Mouse (Mus musculus) lung, adult 2 months (tissue): ENCODE measurements around the gene Nme4.

Experiments
- CTCF ChIP-seq: fragments of 200-500 bp; IDR thresholded peaks from 2 replicates; pipeline ENCODE4 v1.5.1; 2011; ENCODE audit warnings: mild to moderate bottlenecking, low read length, control low read depth; ENCODE audit not compliant: insufficient read depth
- POLR2A ChIP-seq: fragments of 200-500 bp; IDR thresholded peaks from 2 replicates; pipeline ENCODE4 v1.6.1; 2011; ENCODE audit warnings: low read depth, mild to moderate bottlenecking, control low read depth, low read length, borderline replicate concordance; ENCODE audit errors: extremely low read depth

GRCm38 (mm10) chr17:26113181-26113948, 18.0 kb upstream of the Nme4 start, which contains the start of gene Tmem8:
- TF ChIP-seq CTCF (no peak), POLR2A (no peak)
